Mouse (Mus musculus) gastrocnemius, postnatal 10 days (tissue): ENCODE data around the gene Twist1. TPM values are rescaled to one million over a fixed set of nuclear protein-coding genes. Genes with fewer than 3 reads are reported as not detected.
A peak's percentile ranks its signal among the peaks of the same experiment; 100 is the strongest.

Experiments used
- DNase-seq: peaks from one replicate; pipeline ENCODE4 v3.0.0; 2021; ENCODE audit warnings: mixed read lengths
- total RNA-seq, 2 experiments: library from RNA; stranded (reverse); gene quantifications; 2 replicates each; pipeline ENCODE4 v1.2.3; 2021

Gene Twist1
- total RNA-seq, 2 experiments from 2014 or later: 3.9 to 8.4 TPM

DNA sequence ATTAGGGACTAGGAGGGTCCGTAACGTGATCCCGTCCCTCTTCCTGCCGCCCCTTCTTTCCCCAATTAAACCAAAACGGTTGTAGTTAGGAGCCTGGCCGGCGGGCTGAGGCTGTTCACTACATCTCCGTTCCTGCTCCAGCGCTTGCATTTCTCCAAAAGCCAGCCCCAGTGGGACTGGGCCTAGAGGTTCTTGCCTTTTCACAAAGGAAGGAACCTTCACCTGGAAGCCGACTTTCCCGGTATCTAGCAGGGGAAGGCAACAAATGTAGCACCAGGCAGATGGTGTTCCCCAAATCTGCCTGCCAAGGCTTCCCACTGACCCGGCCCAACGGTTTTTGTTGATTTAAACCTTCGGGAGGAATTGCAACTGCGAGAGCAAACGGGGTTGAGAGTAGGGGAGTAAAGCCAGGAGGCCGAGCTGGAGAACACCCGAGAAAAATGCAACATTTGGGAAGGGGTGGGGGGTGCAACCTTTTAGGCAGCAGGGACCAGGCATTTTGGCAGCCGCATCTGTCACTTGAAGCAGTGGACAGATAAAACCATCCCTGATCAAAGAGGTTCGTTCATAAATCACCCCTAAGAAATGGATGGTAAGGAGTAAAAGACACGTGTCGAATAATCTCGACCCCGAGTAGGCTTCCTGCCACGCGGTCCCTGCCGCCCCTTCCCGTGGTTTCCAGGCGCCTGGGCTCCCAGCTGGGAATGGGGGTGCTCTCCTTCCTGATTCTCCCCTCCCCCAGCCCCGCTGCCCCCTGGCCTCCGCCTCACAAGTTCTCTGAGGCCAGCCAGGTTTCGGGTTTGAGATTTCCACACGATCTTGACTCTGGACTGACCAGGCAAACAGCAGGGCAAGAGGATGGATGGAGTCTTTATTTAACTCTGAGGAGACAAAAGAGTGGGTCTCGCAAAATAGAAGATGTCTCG, 9.3 kb downstream of the Twist1 start:
- DNase-seq: peak; percentile 16

DNA sequence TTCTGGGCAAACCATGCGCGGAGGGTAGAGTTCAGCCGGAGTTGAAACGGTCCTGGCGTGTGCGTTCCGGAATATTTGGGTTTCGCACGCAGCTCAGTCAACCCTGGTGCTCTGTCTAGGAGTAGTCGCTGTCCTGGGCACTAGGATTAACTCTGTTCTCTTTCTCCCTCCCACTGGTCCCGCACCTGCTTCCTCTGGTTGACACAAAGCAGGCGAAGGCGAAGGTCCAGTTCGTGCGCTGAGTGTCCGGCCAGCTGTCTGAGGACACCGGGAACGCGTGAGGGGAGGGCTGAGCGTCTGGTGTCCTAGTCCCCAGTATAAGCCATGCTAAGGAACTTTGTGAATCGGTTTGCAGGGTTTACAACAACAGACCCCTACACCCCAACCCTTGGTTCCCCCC, 10.0 kb downstream of the Twist1 start:
- DNase-seq: peak; percentile 12

DNA sequence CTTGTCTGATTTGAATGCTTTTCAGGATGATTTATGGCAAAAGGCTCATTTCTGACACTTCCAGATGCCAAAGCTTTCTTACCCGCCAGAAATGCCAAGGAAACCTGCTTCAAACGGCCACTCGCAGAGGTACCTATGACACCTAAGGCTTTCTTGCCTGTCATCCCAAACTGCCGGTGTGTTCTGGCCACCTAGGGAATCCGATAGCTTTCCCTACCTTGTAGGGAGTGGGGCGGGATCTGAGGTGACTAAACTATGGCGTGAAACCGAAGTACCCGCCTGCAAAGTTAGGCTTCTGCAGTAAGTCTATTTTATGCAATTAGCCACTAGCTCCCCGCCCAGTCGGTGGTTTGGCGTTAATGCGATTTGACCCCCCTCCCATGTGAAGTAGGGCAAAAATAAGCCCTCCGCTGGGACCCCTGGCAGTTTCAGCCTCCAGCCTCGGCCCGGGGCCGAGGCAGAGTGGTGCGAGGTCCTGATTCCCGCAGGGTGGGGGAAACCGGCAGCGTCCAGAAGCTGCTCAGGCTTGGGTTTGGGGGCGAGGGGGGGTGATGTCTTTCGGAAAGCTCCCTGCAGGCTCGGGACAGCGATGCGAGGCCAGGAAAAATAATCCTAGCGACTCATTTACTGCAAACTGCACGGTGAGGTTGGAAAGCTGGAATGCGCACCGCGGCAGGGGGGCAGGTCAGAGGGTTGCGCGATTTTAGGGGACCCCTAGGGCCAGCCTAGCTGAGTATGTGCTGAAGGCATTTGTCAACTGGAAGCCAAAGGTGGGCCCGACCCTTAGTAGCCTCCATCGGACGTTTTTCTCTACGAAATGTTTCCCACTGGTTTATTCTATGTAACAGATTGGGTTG, 10.8 kb downstream of the Twist1 start:
- no peak for DNase-seq

DNA sequence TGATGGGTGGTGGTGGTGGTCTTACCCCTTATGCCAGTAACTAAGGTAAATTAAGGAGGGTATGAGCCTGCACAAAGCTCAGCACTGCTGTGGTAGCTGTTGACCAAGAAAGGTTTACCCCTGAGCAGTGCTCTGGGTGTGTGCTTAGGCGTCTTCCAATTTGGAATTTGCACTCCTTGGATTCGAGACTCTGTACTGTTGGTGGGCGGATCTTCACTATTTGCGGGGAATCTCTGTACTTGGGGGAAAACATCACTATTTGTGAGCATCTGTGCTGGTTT, 11.4 kb downstream of the Twist1 start:
- no peak for DNase-seq

DNA sequence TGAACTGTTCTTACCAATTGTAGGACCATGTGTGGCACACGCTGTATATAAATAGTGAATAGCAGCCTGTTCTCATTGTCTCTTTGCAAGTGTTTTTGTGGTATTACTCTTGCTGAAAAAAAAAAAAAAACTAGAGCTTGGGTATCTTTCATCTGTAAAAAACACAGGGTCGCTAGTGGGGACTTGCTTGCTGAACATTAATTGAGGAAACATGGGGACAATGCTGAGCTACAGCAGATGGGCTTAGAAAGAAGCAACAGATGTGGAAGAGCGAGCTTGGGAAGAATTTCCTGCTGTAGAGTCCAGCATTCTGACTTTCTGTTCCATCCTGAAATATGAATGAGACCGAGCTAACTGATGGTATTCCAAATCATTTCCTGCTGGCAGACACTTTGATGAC, 22.7 kb downstream of the Twist1 start:
- DNase-seq: no peak

DNA sequence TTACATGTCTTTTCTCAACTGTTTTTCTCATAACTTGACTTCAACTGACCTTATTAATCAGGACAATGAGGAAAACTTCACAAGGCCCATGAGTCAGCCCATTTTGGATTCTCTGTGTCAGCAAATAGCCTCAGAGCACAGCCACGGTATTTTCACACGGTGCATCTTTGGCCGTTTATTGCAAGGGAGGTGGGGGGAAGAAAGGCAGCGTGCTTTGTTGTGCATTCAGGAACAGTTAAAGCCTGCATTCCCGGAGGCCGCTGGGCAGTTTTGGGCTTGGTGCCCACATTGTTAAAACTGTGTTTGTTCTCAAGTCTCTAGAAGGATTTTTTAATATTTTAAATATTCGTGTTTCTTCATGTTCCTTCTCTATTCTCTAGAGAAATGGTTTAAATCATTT, 24.0 kb downstream of the Twist1 start:
- DNase-seq: peak; percentile 20

DNA sequence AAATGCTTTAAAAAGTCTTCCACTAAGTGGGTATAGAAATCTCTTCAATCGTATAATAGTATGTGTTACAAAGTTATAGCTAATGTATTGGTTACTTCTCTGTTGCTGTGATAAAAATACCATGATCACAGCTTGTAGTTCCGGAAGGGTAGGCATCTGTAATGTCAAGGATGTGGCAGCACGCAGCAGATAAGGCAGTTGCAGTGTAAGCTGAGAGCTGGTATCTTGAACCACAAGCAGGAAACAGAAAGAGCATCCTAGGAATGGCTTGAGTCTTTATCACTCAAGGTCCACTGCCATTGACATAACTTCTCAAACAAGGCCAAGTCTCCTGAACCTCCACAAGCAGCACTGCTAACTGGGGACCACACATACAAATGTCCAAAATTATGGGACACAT, 35.7 kb downstream of the Twist1 start:
- DNase-seq: no peak

Other genes starting within 250 kb of the Twist1 start
- gene Ferd3l, start 29.2 kb upstream of the Twist1 start, total RNA-seq: not detected